Mouse (Mus musculus): Measurements from ENCODE around the gene Hpcal1.

Gene Hpcal1

DNA sequence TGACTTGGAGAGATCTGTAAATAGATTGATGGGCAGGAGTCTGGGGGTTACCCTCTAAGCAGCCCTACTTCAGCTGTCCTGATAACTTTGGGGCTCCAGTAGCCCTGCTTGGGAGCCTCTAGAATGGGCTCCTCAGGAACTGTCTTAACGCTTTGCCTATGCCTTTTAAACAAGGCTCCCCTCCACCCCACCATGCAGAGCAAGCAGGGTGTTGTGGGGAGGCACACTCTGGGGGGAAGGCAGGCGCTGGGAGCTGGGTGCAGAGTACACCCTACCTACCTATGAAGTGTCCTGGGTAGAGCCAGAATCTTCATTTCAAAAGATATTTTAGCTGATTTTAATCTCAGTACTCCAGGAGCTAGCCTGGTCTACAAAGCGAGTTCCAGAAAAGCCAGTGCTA is 47.2 kb downstream of the Hpcal1 start:
- no peak for TF ChIP-seq GATA4 (IDR thresholded peaks at IDR 0.05; ENCODE audit: insufficient replicate concordance, low read length)

DNA sequence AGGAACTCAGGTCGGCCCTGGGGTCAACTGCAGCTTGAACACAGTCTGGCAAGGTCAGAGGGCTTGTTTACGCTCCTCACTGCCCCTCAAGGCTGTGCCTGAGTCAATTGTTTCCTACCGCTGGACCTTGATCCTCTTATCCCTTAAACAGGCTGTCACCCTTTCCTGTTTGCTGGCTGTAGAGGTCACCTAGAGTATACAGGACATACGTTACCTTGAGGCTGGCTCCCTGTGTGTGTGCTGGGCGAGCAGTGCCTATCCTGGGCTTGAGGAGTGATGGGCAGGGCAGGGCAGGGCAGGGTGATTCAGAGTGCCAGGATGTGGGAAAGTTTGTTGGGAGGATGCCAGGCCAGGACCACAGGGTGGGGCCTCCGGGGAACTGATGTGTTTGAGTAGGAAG is 47.8 kb downstream of the Hpcal1 start:
- peak; percentile 29; the same call in 1 of the 2 replicates for TF ChIP-seq GATA4 (IDR thresholded peaks at IDR 0.05; ENCODE audit: insufficient replicate concordance, low read length)

DNA sequence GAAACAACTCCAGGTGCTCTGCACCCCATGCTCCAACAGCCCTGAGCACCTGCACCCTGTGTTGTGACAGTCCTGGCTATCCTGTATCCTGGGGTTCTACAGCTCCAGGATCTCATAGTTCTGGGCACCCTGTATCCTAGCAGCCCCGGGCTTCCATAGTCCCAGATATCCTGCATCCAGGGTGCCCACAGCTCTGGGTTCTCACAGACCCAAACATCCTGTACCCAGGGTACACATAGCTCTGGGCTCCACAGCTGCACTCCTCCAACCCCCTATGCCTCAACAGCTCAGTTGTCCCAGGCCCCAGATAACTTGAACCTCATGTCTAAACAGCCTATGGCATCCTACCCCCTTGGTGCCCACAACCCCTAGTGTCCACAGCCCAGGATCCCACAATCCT is 49.6 kb downstream of the Hpcal1 start:
- no peak for TF ChIP-seq GATA4 (IDR thresholded peaks at IDR 0.05; ENCODE audit: insufficient replicate concordance, low read length)

DNA sequence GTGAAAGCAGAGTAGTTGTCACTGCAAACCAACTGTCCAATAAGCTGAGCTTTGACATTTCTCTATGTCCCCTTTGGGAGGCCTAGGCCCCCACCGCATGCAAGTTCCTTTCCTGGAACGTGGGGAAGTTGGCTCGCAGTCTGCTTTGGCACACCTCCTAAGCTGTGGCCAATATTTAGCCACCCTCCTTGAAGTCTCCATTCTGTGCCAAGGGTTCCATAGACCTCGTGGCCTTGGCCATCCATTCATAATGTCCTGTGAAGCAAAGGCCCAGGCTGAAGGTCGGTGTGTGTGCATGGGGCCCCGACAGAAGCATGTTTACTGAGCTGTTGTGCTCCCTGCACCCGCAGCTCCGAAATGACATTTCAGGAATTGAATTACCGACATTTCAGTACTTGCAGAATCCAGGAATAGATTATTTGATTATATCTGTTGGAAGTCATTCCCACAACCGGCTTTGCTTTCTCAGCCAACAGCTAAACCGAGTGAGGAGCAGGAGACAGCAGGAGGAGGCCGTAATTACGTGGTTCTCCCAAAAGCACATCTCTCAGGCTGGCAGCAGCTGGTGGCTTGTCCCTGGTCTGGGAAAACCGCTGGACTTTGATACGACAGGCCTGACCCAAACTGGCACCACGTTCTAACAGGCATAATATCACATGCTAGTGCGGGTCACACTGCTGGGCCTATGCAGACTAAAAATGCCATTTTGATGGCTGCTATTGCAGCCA is 51.1 kb downstream of the Hpcal1 start:
- no peak for TF ChIP-seq GATA4 (IDR thresholded peaks at IDR 0.05; ENCODE audit: insufficient replicate concordance, low read length)

DNA sequence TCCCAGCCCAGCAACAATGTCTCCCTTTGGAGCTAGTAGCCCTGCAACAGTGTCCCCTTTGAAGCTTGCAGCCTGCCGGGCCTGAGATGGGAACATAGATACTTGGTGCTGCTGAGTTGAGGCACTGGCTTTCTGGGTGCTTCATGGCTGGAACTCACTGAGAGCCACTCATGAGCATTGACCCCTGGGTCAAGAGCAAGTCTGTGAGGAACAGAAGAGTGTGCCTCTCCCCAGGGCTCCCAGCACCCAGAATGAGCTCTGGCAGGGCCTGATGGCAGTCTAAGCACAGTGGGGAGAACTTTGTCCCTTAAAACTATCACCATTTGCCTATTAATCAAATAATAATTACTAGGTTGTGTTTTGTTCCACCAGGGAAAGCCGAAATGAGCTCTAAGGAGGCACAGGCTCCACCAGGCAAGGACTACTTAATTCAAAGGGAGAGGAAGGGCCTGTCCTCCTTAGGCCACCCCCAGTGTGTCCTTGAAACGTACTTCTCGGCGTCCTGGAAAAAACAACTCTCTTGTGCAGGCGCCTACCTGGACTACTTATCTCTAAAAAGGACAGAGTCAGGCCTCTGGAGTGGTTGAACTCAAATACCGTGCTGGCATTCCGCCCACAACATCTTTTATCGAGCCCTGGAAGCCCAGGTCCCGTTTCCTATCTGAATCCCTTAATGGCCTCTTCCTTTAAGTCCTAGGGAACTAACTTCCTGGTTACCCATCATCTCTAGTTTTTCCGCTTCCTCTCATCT is 52.1 kb downstream of the Hpcal1 start:
- TF ChIP-seq GATA4 (IDR thresholded peaks at IDR 0.05; ENCODE audit: insufficient replicate concordance, low read length), result no peak

DNA sequence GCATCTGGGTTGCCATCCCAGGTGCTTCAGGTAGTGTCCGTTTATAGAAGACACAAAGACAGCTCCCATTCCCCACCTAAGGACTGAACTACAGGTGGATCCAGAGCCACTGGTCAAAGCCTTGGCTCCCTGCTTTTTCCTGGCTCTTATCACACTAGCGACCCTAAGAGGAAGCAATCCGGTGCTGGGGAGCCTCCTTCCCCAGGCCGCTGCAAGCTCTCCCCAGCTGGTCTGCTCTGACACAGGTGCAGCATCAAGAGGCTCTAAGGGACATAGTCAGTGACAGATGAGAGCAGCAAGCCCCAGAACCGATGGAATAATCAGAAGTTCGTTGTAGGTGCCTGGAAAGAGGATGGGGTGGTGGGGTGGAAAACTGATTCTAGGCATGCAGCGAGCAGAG is 54.8 kb downstream of the Hpcal1 start:
- no peak for TF ChIP-seq GATA4 (IDR thresholded peaks at IDR 0.05; ENCODE audit: insufficient replicate concordance, low read length)

DNA sequence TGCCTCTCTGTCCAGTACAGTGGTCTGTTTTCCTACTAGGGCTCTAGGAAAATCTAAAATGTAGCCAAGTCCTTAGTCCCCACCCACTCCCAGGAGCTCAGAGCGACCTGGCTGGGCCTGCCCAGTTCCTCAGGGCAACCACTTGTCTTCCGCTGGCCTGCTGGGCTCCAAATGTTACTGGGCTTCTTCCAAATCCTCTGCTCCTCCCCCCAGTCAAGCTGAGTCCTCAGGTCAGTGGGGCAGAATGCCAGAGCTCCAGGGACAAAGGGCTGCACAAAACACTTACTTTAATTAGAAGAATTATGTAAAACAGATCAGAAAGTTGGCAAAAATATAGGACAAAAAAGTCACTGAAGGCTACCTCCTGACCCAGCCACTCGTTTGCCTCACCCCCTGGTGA is 56.1 kb downstream of the Hpcal1 start:
- TF ChIP-seq GATA4 (IDR thresholded peaks at IDR 0.05; ENCODE audit: insufficient replicate concordance, low read length), result no peak

DNA sequence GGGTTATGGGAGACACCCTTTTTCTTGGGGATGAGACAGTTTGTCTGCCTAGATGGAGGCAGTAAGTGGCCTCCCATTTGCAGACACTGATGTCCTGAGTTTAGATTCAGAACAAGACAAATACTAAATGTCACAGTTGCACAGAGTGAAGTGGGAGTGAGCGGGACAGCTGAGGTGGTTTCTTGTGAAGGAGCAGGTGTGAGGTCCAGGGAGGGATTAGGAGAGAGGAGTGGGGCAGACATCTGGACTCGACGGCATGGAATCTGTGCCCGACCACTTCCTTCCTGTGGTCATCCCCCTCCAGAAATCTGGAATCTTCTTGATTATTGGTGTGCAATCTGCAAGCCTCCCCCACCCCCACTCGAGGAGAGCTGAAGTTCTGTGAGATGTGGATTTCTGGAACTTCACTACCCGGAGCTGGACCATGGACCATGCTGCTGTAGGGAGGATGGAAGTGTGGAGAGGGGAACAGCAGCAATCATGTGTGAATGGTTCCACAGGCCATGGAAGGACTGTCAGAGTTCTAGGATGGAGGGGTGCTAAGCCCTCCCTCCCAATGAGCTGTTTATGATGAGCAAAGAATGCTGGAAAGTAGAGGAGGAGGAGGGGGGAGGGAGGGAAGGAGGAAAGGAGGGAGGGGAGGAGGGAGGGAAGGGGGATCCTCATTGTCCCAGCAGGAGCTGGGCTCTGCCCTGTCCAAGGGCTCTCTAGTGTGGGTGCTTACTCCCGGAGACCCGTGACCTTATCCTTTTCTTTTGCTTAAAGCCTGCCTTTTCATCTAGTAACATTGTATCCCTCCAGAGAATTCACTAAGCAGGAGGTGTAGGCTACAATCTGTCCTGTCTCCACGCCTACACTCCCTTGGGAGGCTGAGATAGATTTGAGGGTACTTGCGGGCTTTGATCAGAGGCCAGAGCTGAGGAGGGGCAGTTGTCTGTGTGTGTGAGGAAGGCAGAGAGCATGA is 56.8 kb downstream of the Hpcal1 start:
- TF ChIP-seq GATA4 (IDR thresholded peaks at IDR 0.05; ENCODE audit: insufficient replicate concordance, low read length), result no peak

DNA sequence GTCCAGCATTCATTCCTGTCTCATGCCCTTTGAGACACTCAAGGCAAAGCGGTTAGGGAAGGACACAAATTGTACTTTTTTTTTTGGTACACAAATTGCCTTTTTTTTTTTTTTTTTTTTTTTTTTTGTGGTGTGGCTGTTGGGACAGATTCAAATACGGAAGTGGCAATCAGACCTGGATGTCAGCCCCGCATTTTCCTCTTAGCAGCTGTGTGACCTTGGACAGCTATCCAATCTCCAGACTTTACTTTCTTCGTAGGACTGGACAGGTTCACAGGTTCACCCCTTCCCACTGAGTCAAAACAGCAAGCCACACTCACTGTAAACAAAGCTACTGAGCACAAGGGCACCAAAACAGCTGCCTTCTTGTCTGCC is 57.5 kb downstream of the Hpcal1 start:
- no peak for TF ChIP-seq GATA4 (IDR thresholded peaks at IDR 0.05; ENCODE audit: insufficient replicate concordance, low read length)

DNA sequence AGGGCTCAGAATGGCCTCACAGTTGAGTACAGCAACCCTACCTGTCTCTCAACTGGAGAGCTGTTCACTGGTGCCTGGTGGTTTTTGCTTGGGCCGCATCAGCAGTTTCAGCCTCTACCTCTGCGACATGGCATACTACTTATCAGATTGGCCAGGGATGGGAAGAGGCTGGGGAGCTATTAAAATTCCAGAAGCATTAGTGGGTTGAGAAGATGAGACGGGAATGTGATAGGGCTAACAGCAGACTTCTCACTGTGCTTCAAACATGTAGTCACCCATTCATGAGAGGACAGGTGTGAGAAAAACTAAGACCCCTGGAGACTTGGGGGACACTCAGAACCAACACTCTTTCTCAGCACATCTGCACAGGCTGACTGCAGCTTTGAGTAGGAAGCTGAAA is 59.1 kb downstream of the Hpcal1 start:
- TF ChIP-seq GATA4 (IDR thresholded peaks at IDR 0.05; ENCODE audit: insufficient replicate concordance, low read length), result no peak

DNA sequence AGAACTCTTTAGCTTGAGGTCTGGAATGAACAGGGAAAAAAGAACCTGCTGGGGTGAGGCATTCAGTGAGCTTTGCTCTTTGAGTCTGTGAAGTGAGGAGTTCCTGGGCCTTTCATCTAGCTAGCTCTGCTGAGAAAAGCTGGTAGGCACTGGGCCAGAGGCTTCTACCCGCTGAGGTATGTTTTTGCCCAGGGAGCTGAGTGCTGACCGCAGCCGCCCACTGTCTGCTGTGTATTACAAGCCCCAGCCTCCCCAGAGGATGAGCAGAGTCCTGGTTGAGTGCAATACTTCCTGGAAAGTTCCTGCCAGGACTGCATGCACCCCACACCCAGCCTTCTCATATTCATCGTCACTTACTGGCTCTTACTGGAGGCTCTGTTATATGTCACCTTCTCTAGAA is 59.8 kb downstream of the Hpcal1 start:
- TF ChIP-seq GATA4 (IDR thresholded peaks at IDR 0.05; ENCODE audit: insufficient replicate concordance, low read length), result no peak

DNA sequence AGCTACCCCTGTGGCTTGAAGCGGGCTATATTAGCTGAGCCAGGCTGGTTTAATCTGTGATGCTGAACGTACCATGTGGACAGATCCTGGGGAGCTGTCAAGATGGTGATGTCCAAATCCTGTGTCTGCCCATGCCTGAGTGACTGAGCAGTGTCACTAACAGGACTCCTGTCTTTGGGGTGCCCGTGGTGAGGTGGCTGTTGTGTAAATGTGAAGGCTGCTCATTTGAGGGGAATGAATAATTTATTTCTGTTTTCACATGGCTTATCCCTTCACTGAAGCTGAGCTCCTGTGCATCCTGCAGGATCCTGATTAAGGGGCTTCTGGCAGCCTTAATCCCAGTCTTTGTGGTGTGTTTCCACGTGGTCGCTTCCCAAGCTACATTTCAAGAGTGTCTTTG is 62.2 kb downstream of the Hpcal1 start:
- no peak for TF ChIP-seq GATA4 (IDR thresholded peaks at IDR 0.05; ENCODE audit: insufficient replicate concordance, low read length)

DNA sequence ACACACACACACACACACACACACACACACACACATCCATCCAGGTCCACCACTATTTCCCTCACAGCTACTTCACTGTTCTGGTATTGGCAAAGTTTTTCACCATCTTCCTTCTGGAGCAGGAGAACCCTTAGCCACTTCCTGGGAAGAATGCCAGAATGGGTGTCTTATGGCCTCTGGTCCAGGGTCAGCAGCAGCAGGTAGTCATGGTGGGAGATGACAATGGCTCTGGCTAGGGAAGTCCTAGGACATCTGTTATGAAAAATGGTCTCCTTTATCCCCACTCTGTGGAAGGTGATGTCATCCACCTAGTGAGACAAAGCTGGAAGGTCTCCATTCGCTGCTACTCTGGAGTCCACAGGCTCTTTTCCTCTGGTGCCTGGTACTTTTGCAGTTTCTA is 64.1 kb downstream of the Hpcal1 start:
- TF ChIP-seq GATA4 (IDR thresholded peaks at IDR 0.05; ENCODE audit: insufficient replicate concordance, low read length), result no peak

DNA sequence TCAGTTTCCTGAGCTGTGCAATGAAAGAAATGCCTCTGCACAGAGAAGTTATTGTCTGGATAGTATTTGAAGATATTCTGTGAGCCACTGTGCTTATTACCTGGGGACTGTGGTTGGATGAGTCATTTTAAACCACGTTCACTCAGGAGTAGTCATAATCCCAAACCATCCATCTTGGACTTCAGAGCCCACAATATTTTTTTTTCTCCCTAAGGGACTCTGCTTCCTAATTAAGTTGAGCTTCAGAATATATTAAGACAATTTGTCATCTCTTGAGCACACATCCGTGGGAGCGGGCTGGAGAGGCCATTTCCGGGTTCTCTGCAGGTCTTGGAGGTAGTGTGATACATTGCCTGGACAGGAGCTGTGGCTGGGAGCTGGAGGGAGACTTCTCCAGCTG is 66.2 kb downstream of the Hpcal1 start:
- TF ChIP-seq GATA4 (IDR thresholded peaks at IDR 0.05; ENCODE audit: insufficient replicate concordance, low read length), result no peak

DNA sequence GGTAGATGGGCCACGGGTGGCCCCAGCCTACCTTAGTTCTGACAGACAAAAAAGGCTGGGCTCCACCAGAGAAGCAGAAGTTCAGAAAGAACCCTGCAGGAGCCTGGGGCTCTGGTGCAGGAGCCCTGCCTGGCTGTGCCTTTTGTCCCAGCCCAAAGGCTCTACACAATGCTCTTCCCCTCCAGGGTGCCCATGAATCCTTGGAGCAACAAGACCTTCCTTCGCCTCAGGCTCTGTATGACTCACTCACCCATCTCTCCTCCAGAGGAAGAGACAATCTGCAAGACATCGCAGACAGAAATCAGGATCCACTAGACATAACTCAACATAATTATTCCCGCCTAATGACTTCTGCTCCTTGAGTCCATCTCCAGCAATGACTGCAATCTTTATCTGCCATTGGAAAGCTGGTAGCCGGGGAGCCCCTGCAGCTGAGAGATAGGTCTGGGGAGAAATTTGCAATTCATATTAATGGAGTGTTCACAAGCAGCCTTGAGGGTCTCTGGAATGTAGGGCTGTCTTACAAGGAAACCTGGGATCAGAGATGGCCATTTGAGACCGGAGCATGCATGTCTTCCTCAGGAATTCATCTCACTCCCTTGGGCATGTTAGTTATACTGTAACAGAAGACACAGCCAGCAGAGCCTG is 71.8 kb downstream of the Hpcal1 start:
- TF ChIP-seq GATA4 (IDR thresholded peaks at IDR 0.05; ENCODE audit: insufficient replicate concordance, low read length), result no peak
